Mouse (Mus musculus) C2C12 (cell line): ENCODE data around the gene Gm49337.

Experiments used
- CTCF ChIP-seq: IDR thresholded peaks from one replicate; pipeline ENCODE4 v1.5.1; 2011; ENCODE audit not compliant: control insufficient read depth, insufficient read depth, insufficient read length
- FOSL1 ChIP-seq: IDR thresholded peaks from one replicate; pipeline ENCODE4 v1.8.0; 2011; ENCODE audit warnings: mild to moderate bottlenecking, low read length; ENCODE audit not compliant: poor library complexity, insufficient read depth, severe bottlenecking
- MAX ChIP-seq: IDR thresholded peaks from one replicate; pipeline ENCODE4 v1.6.1; 2011; ENCODE audit warnings: mild to moderate bottlenecking, control low read depth
- MYOG ChIP-seq: IDR thresholded peaks from one replicate; pipeline ENCODE4 v1.6.1; 2011; ENCODE audit not compliant: control insufficient read depth, insufficient read length; ENCODE audit errors: extremely low read depth
- USF1 ChIP-seq: IDR thresholded peaks from one replicate; pipeline ENCODE4 v1.6.1; 2011; ENCODE audit warnings: low read depth, mild to moderate bottlenecking, control low read depth, moderate library complexity

DNA sequence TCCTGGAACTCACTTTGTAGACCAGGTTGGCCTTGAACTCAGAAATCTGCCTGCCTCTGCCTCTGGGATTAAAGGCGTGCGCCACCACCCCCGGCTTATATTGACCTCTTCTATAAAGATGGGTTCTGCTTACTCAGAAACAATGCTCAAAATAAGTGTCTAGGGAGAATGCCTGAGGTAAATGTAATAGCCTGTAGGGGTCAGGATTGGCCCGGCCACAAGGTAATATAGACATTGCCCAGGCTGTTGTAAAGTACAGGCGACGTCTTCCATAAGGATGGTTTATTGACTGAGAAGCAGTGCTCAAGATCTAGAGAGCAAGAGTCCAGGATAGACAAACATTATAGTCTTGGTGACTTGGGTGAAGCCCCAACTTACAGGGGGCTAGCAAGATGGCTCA lies 95.0 kb downstream of the Gm49337 start:
- TF ChIP-seq USF1 = no peak
- no peak for TF ChIP-seq CTCF
- TF ChIP-seq MAX = no peak
- TF ChIP-seq FOSL1 = no peak
- no peak for TF ChIP-seq MYOG
